Mouse (Mus musculus) thymus, postnatal 36 days (tissue): ENCODE data around the gene Fgfr2.
A peak's percentile ranks its signal among the peaks of the same experiment; 100 is the strongest.

Experiments
- DNase-seq, 2 experiments: peaks; one replicate each; pipeline ENCODE4 v3.0.0; 2022; ENCODE audit warnings: mixed read lengths in 2 of 2

The Fgfr2 gene

GRCm38 (mm10) chr7:132597251-132598041 lies 525.7 kb downstream of the Fgfr2 start:
- DNase-seq = peak in 1 of 2 experiments; percentile 5

- DNase-seq = no peak
Measured at GRCm38 (mm10) chr7:132596557-132597250, 526.4 kb downstream of the Fgfr2 start.

- no peak for DNase-seq
Measured at GRCm38 (mm10) chr7:132595787-132596186, 527.4 kb downstream of the Fgfr2 start.

GRCm38 (mm10) chr7:132594325-132594724 lies 528.8 kb downstream of the Fgfr2 start:
- DNase-seq = no peak

- DNase-seq = no peak
Measured at GRCm38 (mm10) chr7:132593762-132594161, 529.4 kb downstream of the Fgfr2 start.

GRCm38 (mm10) chr7:132589610-132590009 lies 533.5 kb downstream of the Fgfr2 start:
- no peak for DNase-seq

GRCm38 (mm10) chr7:132587167-132587566 lies 536.0 kb downstream of the Fgfr2 start:
- DNase-seq = no peak

GRCm38 (mm10) chr7:132585695-132586491 lies 537.3 kb downstream of the Fgfr2 start:
- no peak for DNase-seq

GRCm38 (mm10) chr7:132581441-132581840 lies 541.7 kb downstream of the Fgfr2 start:
- DNase-seq = no peak

GRCm38 (mm10) chr7:132580511-132580910 lies 542.6 kb downstream of the Fgfr2 start:
- DNase-seq = no peak

GRCm38 (mm10) chr7:132576891-132577290 lies 546.3 kb downstream of the Fgfr2 start:
- no peak for DNase-seq

- DNase-seq = peak; percentile 94 to 95
Measured at GRCm38 (mm10) chr7:132576116-132576650, 547.0 kb downstream of the Fgfr2 start, which contains the start of gene Oat. Gene Oat, minus strand, starts transcription at chr7:132576398.

- DNase-seq = peak; percentile 79
Measured at GRCm38 (mm10) chr7:132575623-132576022, 547.5 kb downstream of the Fgfr2 start.

- DNase-seq = no peak
Measured at GRCm38 (mm10) chr7:132574646-132575045, 548.5 kb downstream of the Fgfr2 start.

GRCm38 (mm10) chr7:132573205-132573604 lies 549.9 kb downstream of the Fgfr2 start:
- DNase-seq = no peak

GRCm38 (mm10) chr7:132572738-132573137 lies 550.4 kb downstream of the Fgfr2 start:
- DNase-seq = no peak

GRCm38 (mm10) chr7:132571481-132571880 lies 551.7 kb downstream of the Fgfr2 start:
- DNase-seq = no peak

GRCm38 (mm10) chr7:132570071-132570470 lies 553.1 kb downstream of the Fgfr2 start:
- no peak for DNase-seq

- DNase-seq = peak; percentile 45 to 58
Measured at GRCm38 (mm10) chr7:132568817-132569216, 554.3 kb downstream of the Fgfr2 start.

GRCm38 (mm10) chr7:132565831-132566230 lies 557.3 kb downstream of the Fgfr2 start:
- DNase-seq = no peak

GRCm38 (mm10) chr7:132559138-132559766 lies 563.9 kb downstream of the Fgfr2 start:
- no peak for DNase-seq

- DNase-seq = no peak
Measured at GRCm38 (mm10) chr7:132558141-132558736, 564.9 kb downstream of the Fgfr2 start.
